Mouse (Mus musculus) frontal cortex, adult (tissue): Measurements from ENCODE around the gene Flnb.

Experiments used
- ATAC-seq: cut with Nextera tagmentation; 2 replicates; pipeline ENCODE4 v1.9.2; 2017; ENCODE audit warnings: mild to moderate bottlenecking, moderate library complexity, mixed read lengths; ENCODE audit not compliant: low TSS enrichment

Flnb gene

GRCm38 (mm10) chr14:7944349-7945039, 126.7 kb downstream of the Flnb start:
- peak; percentile 67 for ATAC-seq

DNA sequence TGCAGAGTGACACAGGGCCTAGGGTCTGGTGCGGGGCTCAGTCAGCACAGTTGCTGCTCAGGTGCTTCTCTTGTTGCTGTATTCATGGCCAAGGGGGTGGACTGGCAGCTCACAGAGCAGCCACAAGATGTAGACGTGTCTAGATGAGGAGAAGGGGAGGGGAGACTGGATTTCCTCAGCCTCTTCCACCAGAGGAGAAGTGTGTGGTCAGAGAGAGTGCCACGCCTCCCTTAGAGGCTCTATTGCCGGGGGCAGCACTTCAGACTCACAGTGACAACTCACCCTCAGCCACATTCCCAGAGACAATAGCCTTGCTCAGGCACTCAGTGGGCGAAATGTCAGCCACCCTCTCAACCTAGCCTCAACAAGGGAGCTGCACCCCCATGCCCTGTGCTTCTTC, 127.5 kb downstream of the Flnb start:
- ATAC-seq, result no peak

DNA sequence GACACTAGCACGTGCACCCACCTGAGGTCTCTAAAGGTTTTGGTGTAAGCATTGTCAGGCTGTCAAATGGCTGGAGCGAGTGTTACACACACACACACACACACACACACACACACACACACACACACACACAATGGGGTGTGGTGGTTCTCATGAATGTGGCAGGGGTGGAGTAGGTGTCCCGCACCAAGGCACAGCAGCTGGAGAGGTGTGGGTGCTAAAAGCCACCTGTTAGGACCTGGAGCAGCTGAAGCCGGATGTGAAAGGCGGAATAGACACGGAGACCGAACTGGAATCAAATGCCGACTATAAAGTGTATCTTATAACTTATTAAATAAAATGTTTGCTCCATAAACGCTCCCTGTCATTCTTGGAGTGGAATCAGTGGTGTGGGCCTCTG, 133.5 kb downstream of the Flnb start:
- no peak for ATAC-seq

DNA sequence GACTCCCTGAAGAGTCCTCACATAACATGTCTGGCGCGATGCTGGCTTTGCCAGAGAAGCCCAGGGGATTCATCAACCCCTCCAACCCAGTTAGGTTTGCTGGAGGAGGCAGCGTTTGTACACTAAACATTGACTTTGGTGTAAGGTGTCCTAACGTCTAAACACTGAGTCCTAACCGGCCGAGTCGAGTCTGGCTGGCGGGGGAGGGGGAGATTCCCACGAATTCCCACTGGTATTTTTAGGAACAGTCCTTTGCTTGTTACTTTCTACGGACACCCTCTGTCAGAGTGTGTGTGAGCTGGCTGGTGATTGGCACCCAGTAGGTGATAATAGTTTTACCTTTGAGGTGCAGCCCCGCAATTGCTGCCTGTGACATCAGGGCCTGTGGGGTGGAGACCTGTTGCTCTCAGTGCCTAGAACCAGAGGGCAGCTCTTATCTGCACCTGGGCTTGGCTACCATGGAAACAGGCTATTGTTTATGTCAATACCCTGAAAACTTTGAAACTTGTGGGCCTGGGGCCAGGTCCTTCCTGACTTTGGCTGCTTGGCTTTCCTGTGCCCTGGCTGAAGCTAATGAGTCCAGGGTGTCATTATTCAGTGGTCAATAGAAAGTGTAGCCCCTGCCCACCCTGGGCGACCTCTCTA, 135.0 kb downstream of the Flnb start:
- ATAC-seq, result no peak

DNA sequence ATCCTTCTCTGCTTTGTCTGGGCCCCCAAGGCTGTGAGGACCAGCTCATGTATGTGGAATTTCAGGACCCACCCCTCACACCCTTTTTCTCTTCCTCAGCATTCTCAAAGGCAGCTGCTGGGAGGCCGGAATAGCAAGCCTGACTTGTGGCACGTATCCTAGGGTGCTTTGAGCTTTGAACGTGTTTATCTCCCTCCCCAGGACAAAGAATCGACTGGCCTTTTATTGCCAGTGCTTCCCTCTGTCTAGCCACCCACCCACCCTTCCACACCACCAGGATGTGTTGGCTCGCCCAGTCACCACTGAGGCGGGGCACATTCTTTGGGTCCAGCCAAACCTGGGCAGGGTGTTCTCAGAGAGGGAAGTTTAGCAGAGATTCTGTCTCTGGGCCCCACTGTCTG, 136.3 kb downstream of the Flnb start:
- ATAC-seq, result no peak

DNA sequence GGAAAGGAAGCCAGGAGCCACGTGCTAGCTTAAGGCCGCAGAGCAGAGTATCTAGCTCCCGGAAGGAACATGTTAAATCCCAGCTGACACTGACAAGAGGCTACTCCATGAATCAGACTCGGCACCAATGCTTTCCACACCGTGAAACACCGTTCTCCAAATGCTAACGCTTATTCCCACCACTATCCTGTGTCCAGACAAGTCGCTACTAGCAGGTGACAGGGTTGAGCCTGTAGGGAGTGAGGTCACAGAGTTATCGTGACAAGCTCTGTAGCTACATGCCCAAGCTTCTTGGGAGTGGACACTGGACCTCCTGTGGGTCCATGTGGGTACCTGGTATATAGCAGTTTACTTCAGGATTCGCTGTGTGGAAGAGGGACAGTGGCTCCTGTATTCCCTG, 138.7 kb downstream of the Flnb start:
- ATAC-seq, result no peak

GRCm38 (mm10) chr14:7957049-7957448, 139.3 kb downstream of the Flnb start, which contains the start of gene Gm45521:
Gene Gm45521 (plus strand): TSS chr14:7957288.
- ATAC-seq, result no peak

DNA sequence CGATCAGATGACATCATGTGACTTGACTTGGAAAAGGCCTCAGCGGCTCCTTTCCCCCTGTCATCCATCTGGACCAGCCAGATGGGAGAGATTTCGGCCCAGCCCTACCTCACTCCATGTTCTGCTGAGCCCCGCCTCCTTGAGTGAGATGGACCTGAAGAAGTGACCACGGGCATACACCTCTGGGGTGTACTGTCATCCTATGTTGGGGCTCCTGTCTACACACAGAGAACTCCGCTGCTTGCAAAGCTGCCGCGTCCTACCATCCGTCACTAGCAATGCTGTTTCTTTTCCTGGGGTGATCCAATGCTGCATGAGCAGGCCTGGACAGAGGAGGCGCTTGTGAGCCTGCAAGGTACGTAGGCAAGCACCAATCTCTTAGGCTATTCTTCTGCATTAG, 142.9 kb downstream of the Flnb start:
- peak; percentile 93 for ATAC-seq

DNA sequence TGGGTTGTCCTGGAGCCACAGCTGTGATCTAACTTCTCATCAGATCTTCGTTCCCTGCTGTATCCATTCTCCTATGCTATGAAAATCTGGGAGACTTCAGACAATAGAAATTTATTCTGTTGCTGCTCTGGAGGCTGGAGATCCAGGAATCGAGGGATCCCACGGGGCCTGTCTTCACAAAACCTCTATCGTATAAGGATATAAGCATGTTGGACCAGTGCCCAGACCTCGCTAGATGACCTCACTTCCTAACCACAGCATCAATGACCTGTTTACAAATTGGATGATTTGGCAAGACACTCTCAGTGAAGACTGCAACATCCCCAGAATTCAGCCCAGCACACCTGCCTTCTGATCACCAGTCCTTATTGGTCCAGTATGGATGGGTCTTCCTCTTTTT, 144.0 kb downstream of the Flnb start:
- ATAC-seq, result no peak

GRCm38 (mm10) chr14:7962626-7963025, 144.9 kb downstream of the Flnb start:
- no peak for ATAC-seq

DNA sequence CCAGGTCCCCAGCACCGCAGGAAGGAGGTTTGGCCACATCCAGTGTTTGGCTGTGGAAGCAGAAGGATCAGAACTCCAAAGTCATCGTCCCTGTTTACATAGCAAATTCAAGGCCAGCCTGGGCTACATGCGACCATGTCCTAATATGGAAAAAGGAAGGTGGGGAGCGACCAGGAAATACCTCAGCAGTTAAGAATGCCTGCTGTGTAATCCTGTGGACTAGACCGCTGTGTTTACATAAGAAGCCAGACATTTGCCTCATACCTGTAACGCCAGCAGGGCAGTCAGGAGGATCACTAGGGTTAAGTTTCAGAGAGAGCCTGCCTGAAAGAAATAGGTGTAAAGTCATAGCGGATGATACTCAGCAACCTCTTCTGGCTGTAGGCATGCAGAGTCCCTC, 145.4 kb downstream of the Flnb start:
- no peak for ATAC-seq

DNA sequence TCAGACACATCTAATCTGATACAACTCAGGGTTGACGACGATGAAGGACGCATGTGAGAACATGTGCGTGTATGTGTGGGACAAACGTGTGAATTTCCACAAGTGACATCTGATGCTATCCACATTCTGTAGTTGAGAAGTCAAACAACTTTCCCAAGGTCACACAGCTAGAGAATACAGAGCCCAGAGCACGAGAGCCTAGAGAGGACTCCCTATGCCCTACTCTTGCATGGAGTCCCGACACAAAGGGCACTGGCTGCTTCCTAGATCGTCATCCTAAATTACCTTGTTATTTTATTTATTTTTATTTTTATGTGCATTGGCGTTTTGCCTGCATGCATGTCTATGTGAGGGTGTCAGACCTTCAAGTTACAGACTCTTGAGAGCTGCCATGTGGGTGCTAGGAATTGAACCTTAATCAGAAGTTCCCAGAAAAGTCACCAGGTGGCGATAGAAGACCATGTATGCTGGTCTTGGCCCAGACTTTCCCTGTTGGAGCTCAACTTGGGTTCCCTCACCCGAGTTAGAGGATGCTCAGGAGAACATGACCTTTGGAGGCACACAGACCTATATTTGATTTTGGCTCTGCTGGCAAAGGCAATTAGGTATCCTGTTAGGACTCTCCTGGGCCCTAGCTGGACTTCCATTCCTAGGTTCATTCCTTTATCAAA, 146.6 kb downstream of the Flnb start:
- ATAC-seq, result peak; percentile 86

DNA sequence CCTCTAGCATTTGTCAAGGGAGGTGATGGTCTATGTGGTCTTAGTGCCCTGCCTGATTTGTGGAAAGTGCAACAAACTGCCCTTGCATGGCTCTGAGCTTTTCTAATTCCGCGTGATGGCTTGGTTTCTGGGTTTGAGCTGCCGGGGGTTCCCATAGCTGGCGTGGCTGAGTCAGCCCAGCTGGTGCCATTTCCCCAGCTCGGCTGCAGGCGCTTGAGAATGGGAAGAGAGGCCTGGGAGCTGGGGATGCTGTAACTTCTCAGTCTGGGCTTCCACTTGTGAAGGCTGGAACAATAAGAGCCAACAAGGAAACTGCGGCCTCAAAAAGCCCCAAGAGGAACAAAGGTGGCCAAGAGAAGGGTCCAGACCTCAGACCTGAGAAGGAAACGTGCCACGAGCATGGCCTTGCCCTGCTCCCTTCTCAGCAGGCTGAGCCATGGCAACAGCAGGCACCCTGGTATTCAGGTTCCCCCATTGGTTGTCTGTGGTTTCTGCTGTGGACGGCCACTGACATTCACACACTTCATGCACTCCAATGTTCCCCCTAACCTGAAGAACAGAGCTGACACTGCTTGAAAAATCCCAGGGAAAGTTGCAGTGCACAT, 154.2 kb downstream of the Flnb start:
- peak; percentile 67; the same call in 1 of the 2 replicates for ATAC-seq

GRCm38 (mm10) chr14:7974643-7975042, 156.9 kb downstream of the Flnb start:
- ATAC-seq, result no peak

- peak; percentile 56 for ATAC-seq
Observed at GRCm38 (mm10) chr14:7975177-7975576, 157.4 kb downstream of the Flnb start.

DNA sequence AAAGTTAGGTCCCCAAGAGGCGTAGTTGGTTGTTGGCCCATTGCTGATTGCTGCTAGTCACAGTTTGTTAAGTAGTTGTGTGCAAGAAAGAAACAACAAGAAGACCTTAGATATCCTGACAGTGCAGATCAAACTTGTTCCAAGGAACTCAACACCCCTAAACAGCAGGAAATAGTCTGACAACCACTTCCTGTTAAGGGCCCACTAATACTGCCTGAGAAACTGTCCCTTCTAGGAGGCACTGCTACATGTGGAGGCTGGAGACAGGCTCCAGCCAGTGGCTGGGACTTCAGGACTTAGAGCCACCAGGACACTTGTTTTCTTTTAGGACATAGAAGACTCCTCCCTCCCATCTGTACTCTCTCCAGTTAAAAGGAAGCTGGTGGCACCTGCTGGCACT, 159.7 kb downstream of the Flnb start:
- ATAC-seq, result 0 out of 2 replicates have a peak, but pooled peaks have one; percentile 52

DNA sequence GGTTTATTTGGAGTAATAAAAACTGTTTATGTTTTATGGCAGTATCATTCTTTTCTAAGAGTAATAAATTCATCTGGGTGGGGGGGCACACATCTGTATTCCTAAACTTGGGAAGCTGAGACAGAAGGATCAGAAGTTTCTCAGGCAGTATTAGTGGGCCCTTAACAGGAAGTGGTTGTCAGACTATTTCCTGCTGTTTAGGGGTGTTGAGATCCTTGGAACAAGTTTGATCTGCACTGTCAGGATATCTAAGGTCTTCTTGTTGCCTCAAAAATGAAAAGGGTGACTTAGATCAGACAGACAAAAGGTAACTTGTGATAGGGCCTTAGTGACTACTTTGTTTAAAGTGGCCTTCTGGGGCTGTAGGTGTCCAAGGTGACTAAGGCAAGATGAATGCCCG, 160.4 kb downstream of the Flnb start:
- no peak for ATAC-seq

- no peak for ATAC-seq
Observed at GRCm38 (mm10) chr14:7981226-7981625, 163.5 kb downstream of the Flnb start.

- no peak for ATAC-seq
Observed at GRCm38 (mm10) chr14:7986913-7987312, 169.2 kb downstream of the Flnb start.

DNA sequence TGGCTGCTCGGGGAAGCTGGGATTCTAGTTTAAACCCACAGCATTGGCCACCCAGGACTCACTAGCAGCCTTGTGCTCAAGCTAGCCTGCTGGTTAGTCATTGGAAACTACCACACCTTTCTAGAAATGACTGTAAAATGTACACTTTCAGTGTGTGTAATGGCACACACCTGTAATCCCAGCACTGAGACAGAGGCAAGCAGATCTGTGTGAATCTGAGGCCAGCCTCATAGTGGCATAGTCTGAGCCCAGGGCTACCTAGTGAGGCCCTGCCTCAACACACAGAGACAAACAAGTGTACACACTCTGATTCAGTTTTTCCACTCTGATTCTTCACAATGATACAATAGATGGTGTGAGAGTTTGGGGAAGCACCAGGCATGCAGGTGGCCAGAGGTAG, 171.6 kb downstream of the Flnb start:
- no peak for ATAC-seq

DNA sequence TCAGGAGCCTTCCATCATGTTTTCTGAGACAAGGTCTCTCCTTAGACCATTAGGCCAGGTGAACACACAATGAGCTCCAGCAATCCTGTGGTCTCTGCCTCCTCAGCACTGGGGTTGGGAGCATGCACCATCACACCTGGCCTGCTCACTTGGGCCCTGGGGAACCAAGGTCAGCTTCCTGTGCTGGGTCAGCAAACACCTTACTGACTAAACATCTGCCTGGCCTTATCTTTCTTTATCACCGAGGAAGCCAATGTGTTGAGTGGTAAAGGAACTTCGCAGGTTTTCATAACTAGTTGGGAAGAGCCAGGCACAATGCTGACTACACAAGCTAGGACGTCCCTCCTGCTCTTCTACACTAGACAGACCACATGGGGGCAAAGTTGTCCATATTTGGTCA, 172.2 kb downstream of the Flnb start:
- no peak for ATAC-seq

- no peak for ATAC-seq
Observed at GRCm38 (mm10) chr14:7991108-7991776, 173.5 kb downstream of the Flnb start.
